Mouse (Mus musculus): Measurements from ENCODE around the gene Ppp1r10. TPM values are rescaled to one million over a fixed set of nuclear protein-coding genes. Genes with fewer than 3 reads are reported as not detected.
A peak's percentile ranks its signal among the peaks of the same experiment; 100 is the strongest.

Ppp1r10 gene
- 17.2 and 18.5 TPM in 2 replicates for polyA plus RNA-seq (2021; fragmentation: Nextera tagmentation)
- long read RNA-seq, experiment 1, full-length matches to known transcripts = 4 of 37 reads
- long read RNA-seq, experiment 1, partial matches to known transcripts = 22 of 37 reads
- long read RNA-seq, experiment 1, other reads (novel, unspliced or antisense) = 11 of 37 reads
- long read RNA-seq, experiment 2, full-length matches to known transcripts = 16 of 75 reads
- long read RNA-seq, experiment 2, partial matches to known transcripts = 23 of 75 reads
- long read RNA-seq, experiment 2, other reads (novel, unspliced or antisense) = 36 of 75 reads

DNA sequence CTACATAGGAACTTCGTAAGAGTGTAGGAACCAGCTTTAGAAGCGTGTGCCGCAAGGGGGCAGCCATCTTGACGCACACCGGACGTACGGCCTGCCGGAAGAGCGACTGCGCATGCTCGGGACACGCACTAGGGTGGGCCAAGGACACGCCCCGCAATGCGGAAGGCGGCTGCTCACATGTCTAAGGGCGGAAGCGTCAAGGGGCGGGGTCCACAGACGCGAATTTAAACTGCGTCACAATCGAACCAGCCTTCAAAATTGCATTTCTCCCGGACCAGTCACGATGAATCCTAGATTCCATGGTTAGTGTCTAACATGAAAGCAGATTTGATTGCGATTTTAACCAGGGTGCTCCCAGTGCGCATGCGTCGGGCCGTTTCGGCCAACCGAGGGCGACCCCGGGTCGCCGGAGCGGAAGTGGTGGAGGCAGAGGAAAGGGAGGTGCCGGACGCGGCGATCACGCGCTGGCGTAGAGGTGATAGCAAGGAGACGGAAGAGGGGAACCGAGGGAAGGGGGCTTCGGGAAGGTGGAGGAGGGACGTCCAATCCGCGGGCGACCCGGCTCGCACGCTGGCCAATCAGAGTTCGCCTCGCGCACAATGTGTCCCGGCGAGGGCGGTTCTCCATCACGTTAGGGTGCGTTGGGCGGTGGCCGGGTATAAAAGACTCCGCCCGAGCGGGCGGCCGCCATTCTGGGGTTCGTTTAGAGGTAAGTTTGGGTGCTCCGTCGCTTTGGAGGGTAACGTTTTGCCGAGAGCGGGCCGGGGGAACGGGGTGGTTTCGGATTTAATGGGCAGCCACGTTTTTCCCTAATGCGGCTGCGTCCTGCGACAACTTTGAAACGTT, at the start of gene Ppp1r10, which contains the start of gene Mrps18b:
Gene Ppp1r10 (plus strand): TSS at position 138 of the 846 bp plus-strand sequence.
Gene Mrps18b (minus strand): TSS at position 93 of the 846 bp plus-strand sequence.

GRCm38 (mm10) chr17:35879245-35880057, 36.8 kb upstream of the Ppp1r10 start, which contains the start of gene Dhx16:
TSS of gene Dhx16 (plus strand) at chr17:35879819.

GRCm38 (mm10) chr17:35896781-35897643, 19.2 kb upstream of the Ppp1r10 start, which contains the start of gene 2310061I04Rik:
TSS of gene 2310061I04Rik (minus strand) at chr17:35897431.

GRCm38 (mm10) chr17:35909919-35910369, 6.3 kb upstream of the Ppp1r10 start, which contains the start of gene Atat1:
TSS of gene Atat1 (minus strand) at chr17:35910075.

DNA sequence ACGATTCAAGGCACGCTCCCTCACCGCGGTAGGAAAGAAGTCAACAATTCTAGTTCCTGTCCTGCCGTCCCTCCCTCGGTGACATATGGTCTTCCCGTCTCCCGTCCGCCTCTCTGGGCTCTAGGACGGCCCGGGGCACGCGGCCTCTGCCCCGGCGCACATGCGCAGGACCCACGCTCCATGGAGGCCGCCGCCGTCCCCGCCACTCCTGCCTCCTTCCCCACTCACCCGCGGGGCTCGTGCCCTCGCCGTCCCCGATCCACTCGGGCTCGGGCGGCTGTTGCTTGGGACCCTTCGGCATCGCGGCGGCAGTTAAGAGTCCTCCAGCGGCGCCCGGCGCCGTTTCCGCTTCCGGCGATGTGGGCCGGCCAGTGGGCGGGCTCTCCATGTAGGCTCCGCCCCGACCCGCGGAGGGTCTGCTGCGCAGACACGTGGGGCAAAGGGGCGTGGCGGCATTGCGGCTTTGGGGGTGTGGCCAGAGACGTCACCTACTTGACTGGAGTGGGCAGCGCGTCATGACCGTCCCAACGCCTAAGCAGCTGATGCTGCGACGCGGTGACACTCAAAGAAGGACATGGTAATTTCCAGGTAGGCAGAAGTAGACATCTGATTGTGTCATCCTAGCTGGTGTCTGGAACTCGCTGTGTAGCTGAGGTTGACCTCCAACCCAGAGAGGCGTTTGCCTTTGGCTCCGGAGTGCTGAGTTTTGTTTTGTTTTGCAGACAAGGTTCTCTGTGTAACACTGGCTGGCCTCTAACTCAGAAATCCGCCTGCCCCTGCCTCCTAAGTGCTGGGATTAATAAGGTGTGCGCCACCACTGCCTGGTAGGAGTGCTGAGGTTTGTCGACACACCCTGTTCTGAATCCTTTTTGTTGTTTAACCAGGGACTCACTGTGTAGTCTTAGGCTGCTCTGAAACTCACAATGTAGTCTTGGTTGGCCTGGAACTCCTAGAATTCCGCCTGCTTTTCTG, 53.5 kb downstream of the Ppp1r10 start, which contains the start of gene Abcf1:
Gene Abcf1 (minus strand): TSS at position 344 of the 972 bp plus-strand sequence.

GRCm38 (mm10) chr17:35979401-35980362, 63.4 kb downstream of the Ppp1r10 start, which contains the start of the genes Gnl1 and Prr3:
TSS of gene Gnl1 (plus strand) at chr17:35979851.
TSS of gene Prr3 (minus strand) at chr17:35980236.

Small RNA genes lying within 50 kb of the gene (microRNA-seq; reads per million reads assigned to microRNA genes)
- gene Gm28033 (not detected), gene Mir1894 (0.86 reads per million), gene Mir877 (318 reads per million, percentile 69 among the genes with 10 or more reads in this experiment)

Other genes with a start within 250 kb of the Ppp1r10 start
- 2.7 and 3.8 TPM in 2 replicates for gene Vars2, start 248.8 kb upstream of the Ppp1r10 start, polyA plus RNA-seq (2021; fragmentation: Nextera tagmentation)
- gene Gtf2h4, start 242.7 kb upstream of the Ppp1r10 start, polyA plus RNA-seq (2021; fragmentation: Nextera tagmentation) = 28.3 and 28.8 TPM in 2 replicates
- gene Ddr1, start 211.8 kb upstream of the Ppp1r10 start, polyA plus RNA-seq (2021; fragmentation: Nextera tagmentation) = 19.8 and 22.8 TPM in 2 replicates
- 6.3 and 7.1 TPM in 2 replicates for gene Ier3, start 94.8 kb upstream of the Ppp1r10 start, polyA plus RNA-seq (2021; fragmentation: Nextera tagmentation)
- 109 and 126 TPM in 2 replicates for gene Flot1, start 93.2 kb upstream of the Ppp1r10 start, polyA plus RNA-seq (2021; fragmentation: Nextera tagmentation)
- 614 and 636 TPM in 2 replicates for gene Tubb5, start 78.1 kb upstream of the Ppp1r10 start, polyA plus RNA-seq (2021; fragmentation: Nextera tagmentation)
- gene Mdc1, start 74.9 kb upstream of the Ppp1r10 start, polyA plus RNA-seq (2021; fragmentation: Nextera tagmentation) = 1.6 and 3.2 TPM in 2 replicates
- gene Nrm, start 55.1 kb upstream of the Ppp1r10 start, polyA plus RNA-seq (2021; fragmentation: Nextera tagmentation) = 3.1 and 3.5 TPM in 2 replicates
- gene Ppp1r18, start 50.8 kb upstream of the Ppp1r10 start, polyA plus RNA-seq (2021; fragmentation: Nextera tagmentation) = 1.6 and 1.8 TPM in 2 replicates
- gene Dhx16, start 36.6 kb upstream of the Ppp1r10 start, polyA plus RNA-seq (2021; fragmentation: Nextera tagmentation) = 8.7 and 8.9 TPM in 2 replicates
- 57.1 and 72.3 TPM in 2 replicates for gene 2310061I04Rik, start 19.0 kb upstream of the Ppp1r10 start, polyA plus RNA-seq (2021; fragmentation: Nextera tagmentation)
- 47.2 and 55.1 TPM in 2 replicates for gene Atat1, start 6.4 kb upstream of the Ppp1r10 start, polyA plus RNA-seq (2021; fragmentation: Nextera tagmentation)
- 63.7 and 64.4 TPM in 2 replicates for gene Mrps18b, start within 50 bp of the Ppp1r10 start, polyA plus RNA-seq (2021; fragmentation: Nextera tagmentation)
- 44.3 and 58.3 TPM in 2 replicates for gene Abcf1, start 53.3 kb downstream of the Ppp1r10 start, polyA plus RNA-seq (2021; fragmentation: Nextera tagmentation)
- gene Gnl1, start 63.4 kb downstream of the Ppp1r10 start, polyA plus RNA-seq (2021; fragmentation: Nextera tagmentation) = 20.1 and 23.4 TPM in 2 replicates
- gene Prr3, start 63.8 kb downstream of the Ppp1r10 start, polyA plus RNA-seq (2021; fragmentation: Nextera tagmentation) = 14.1 and 16.1 TPM in 2 replicates
- gene H2-T24, start 104.1 kb downstream of the Ppp1r10 start, polyA plus RNA-seq (2021; fragmentation: Nextera tagmentation) = 2.0 and 2.2 TPM in 2 replicates
- 11.5 and 14.4 TPM in 2 replicates for gene H2-T23, start 116.4 kb downstream of the Ppp1r10 start, polyA plus RNA-seq (2021; fragmentation: Nextera tagmentation)
- gene H2-T22, start 126.3 kb downstream of the Ppp1r10 start, polyA plus RNA-seq (2021; fragmentation: Nextera tagmentation) = 16.1 and 16.5 TPM in 2 replicates
- not detected in 2 replicates for gene Gm6034, start 126.5 kb downstream of the Ppp1r10 start, polyA plus RNA-seq (2021; fragmentation: Nextera tagmentation)
- not detected in 2 replicates for gene Gm11127, start 141.9 kb downstream of the Ppp1r10 start, polyA plus RNA-seq (2021; fragmentation: Nextera tagmentation)
- 0.09 TPM in 1 of 2 replicates, not detected in the other for gene Gm19684, start 205.2 kb downstream of the Ppp1r10 start, polyA plus RNA-seq (2021; fragmentation: Nextera tagmentation)
- gene Gm7030, start 213.0 kb downstream of the Ppp1r10 start, polyA plus RNA-seq (2021; fragmentation: Nextera tagmentation) = not detected in 2 replicates

Measured in layer of hippocampus, adult 6 months (tissue).